Mouse (Mus musculus): ENCODE measurements around the gene Heatr1. TPM values are rescaled to one million over a fixed set of nuclear protein-coding genes. Genes with fewer than 3 reads are reported as not detected.

The Heatr1 gene
- 7.7 TPM in 2 replicates for polyA plus RNA-seq (2015; fragmentation: Nextera tagmentation; extraction: Ambion mirVana)

DNA sequence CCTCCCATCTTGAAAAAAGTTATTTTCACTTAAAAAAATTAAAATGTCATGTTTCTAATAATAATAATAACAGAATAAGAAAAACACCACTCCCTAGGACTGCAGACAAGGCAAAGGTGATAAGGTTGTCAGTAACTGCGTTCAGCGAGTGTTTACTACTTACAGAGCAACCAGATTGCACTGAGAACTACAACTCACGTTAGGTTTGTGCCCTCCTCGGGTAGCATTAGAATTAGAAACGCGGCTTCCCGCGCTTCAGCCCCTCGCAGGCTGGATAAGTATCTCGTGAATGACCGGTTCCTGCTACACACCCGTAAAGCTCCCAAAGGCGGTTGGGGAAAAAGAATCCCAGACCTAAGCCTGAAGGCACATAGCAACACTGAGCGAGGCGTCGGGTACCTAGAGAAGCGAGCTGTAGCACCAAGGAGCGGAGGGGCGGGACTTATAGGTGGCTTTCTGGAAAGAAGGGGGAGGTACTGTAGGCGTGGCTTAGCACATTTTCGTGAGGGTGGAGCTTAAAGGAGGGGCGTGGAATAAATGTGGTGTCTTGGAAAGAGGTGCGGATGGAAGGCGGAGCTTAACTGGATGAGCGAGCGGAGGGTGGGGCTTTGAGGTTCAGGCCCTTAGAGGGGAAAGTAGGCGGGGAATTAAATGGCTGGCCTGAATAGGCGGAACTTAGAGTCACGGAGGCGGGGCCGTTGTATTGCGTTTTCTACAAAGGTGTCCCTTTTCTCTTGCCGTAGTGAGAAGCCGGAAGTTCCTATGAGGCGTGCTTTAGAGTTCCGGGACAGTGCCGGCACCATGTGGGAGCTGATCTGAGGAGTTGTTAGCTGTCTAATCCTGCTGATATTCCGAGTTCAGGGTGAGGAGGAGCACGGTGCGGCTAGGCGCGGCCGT lies at the start of gene Heatr1:
TSS of gene Heatr1 (plus strand) at position 419 of the 897 bp plus-strand sequence.
- Histone ChIP-seq H3K27ac (ENCODE audit: low read length) (peak within 1 kb of the TSS; percentile 20), H3K4me1 (ENCODE audit: insufficient read depth, low read depth, low read length) (no peaks in the 10 kb centered on the region), H3K27me3 (replicated peaks; ENCODE audit: insufficient read depth, low read length) (no peaks in the 10 kb centered on the region), H3K9me3 (ENCODE audit: low read length) (no peaks in the 10 kb centered on the region), H3K4me3 (ENCODE audit: low read depth, low read length) (peak within 1 kb of the TSS; percentile 76), H3K36me3 (ENCODE audit: insufficient read depth, low read length) (peaks cover 7% of the 10 kb centered on the region; the same call in 1 of the 2 replicates), H3K4me2 (replicated peaks; ENCODE audit: low read depth, low read length) (peak within 1 kb of the TSS; percentile 86), H3K9ac (replicated peaks; ENCODE audit: low read depth) (peak within 1 kb of the TSS; percentile 50)
- DNase-seq (ENCODE audit: low spot score) (peak; percentile 100), ATAC-seq (peak; percentile 97)
- WGBS = under 1% methylated on average over 43 of the region's 43 CpGs
- 0 out of 2 replicates have a peak, but pooled peaks have one; percentile 24 for TF ChIP-seq EP300 (IDR thresholded peaks at IDR 0.05)
- TF ChIP-seq CTCF (IDR thresholded peaks at IDR 0.05) = no peak

DNA sequence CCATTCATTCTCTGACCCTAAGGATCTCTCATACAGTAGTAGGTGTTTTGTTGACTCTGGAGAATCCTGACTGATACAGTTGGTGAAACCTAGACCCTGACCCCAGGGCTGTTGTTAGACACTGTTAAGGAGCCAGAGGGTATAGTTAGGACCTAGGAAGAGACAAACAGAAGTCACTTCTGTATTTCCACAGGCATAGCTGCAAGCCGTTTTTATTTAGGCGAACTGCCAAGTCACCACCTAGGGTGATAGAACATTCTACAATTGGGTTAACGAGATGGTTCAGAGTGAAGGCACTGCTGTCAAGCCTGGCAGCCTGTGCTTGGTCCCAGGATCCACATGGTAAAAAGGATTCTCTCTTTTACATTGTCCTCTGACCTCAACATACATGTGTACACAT lies 48.0 kb upstream of the Heatr1 start:
- TF ChIP-seq CTCF (IDR thresholded peaks at IDR 0.05) (no peak), EP300 (IDR thresholded peaks at IDR 0.05) (no peak)
- Histone ChIP-seq H3K9ac (replicated peaks; ENCODE audit: low read depth) (no peak overlapping the region), H3K9me3 (ENCODE audit: low read length) (no peaks in the 10 kb centered on the region), H3K27ac (ENCODE audit: low read length) (no peak overlapping the region), H3K4me1 (ENCODE audit: insufficient read depth, low read depth, low read length) (no peaks in the 10 kb centered on the region), H3K4me2 (replicated peaks; ENCODE audit: low read depth, low read length) (no peak overlapping the region), H3K27me3 (replicated peaks; ENCODE audit: insufficient read depth, low read length) (no peaks in the 10 kb centered on the region), H3K36me3 (ENCODE audit: insufficient read depth, low read length) (no peaks in the 10 kb centered on the region), H3K4me3 (ENCODE audit: low read depth, low read length) (no peak overlapping the region)
- WGBS = 76% methylated on average over 3 of the region's 3 CpGs
- ATAC-seq (no peak), DNase-seq (ENCODE audit: low spot score) (no peak)

DNA sequence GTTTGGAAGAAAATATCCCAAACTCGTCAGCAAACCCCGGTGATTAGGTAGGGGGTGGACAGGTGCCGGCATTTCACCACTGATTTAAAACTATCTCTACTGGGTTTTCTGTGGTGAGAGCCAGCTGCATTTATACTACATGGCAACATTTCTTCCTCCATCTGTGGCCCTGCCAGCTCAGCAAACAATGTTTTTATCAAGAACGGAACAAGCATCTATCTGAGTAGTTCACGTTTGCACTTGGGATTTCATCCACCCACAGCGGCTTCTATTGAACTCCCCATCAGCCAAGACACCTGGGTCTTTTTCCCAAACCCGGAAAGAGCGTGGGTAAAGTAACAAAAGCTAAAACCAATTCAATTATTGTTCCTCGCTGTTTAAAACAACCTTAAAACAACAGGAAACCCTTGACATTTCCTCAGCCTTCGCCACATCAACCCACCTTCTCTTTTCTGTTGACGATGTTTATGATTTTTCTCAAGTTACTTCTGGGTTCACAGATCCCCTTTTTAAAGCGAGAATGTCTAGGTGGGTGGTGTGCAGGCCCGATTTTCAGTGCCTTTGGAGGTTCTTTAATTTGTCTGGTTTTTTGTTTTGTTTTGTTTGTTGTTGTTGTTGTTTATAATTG lies 45.5 kb upstream of the Heatr1 start:
- 56% methylated on average over 13 of the region's 13 CpGs for WGBS
- H3K9ac ChIP-seq (replicated peaks; ENCODE audit: low read depth) = no peak overlapping the region
- no peaks in the 10 kb centered on the region for H3K4me1 ChIP-seq (ENCODE audit: insufficient read depth, low read depth, low read length)
- no peak overlapping the region for H3K4me2 ChIP-seq (replicated peaks; ENCODE audit: low read depth, low read length)
- no peaks in the 10 kb centered on the region for H3K36me3 ChIP-seq (ENCODE audit: insufficient read depth, low read length)
- H3K9me3 ChIP-seq (ENCODE audit: low read length) = no peaks in the 10 kb centered on the region
- TF ChIP-seq EP300 (IDR thresholded peaks at IDR 0.05) = no peak
- TF ChIP-seq CTCF (IDR thresholded peaks at IDR 0.05) = no peak
- DNase-seq (ENCODE audit: low spot score) (no peak), ATAC-seq (no peak)
- H3K4me3 ChIP-seq (ENCODE audit: low read depth, low read length) = no peak overlapping the region
- no peaks in the 10 kb centered on the region for H3K27me3 ChIP-seq (replicated peaks; ENCODE audit: insufficient read depth, low read length)
- no peak overlapping the region for H3K27ac ChIP-seq (ENCODE audit: low read length)

DNA sequence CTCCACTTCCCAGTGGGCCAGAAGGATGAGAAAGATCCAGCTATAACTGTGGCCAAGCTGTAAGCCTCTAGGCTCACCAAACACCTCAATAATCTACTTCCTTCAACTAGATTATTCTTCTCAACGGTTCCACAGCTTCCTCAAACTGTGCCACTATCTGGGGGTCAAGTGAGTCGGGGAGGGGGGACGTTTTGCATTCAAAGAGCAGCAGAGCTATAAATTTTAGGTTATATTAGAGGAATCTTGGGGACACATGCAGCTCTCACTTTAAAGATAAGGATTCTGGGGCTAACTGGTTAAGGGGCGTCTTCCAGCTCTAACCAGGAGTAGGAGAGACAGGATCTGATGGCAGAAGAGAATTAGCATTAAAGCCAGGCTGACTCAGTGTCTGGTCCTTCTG lies 38.6 kb upstream of the Heatr1 start:
- 40% methylated on average over 4 of the region's 4 CpGs for whole genome bisulfite sequencing
- TF ChIP-seq CTCF (IDR thresholded peaks at IDR 0.05) (no peak), EP300 (IDR thresholded peaks at IDR 0.05) (no peak)
- Histone ChIP-seq H3K27ac (ENCODE audit: low read length) (no peak overlapping the region), H3K27me3 (replicated peaks; ENCODE audit: insufficient read depth, low read length) (no peaks in the 10 kb centered on the region), H3K4me1 (ENCODE audit: insufficient read depth, low read depth, low read length) (no peaks in the 10 kb centered on the region), H3K9ac (replicated peaks; ENCODE audit: low read depth) (no peak overlapping the region), H3K4me2 (replicated peaks; ENCODE audit: low read depth, low read length) (no peak overlapping the region), H3K4me3 (ENCODE audit: low read depth, low read length) (no peak overlapping the region), H3K36me3 (ENCODE audit: insufficient read depth, low read length) (no peaks in the 10 kb centered on the region), H3K9me3 (ENCODE audit: low read length) (no peaks in the 10 kb centered on the region)
- DNase-seq (ENCODE audit: low spot score) (no peak), ATAC-seq (no peak)

DNA sequence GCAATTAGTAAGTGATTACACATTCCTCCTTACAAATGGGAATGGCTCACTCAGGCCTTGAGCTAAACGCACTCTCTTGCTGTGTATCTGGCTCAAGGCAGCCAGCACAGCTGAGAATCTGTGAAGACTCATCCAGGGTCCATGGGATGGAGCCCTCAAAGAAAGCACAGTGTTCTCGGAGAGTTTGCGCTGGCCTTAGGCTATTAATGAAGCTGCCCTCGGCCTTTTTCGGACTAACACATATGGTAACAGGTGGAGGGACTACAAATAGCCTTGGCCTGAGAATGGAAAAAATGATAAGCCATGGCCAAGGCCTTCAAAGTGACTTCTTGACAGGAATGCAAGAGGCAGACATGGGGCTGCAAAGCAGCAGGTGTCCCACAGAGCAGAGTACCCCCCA lies 37.3 kb upstream of the Heatr1 start:
- H3K4me3 ChIP-seq (ENCODE audit: low read depth, low read length) = no peak overlapping the region
- no peaks in the 10 kb centered on the region for H3K27me3 ChIP-seq (replicated peaks; ENCODE audit: insufficient read depth, low read length)
- no peak for TF ChIP-seq EP300 (IDR thresholded peaks at IDR 0.05)
- TF ChIP-seq CTCF (IDR thresholded peaks at IDR 0.05) = no peak
- no peak for ATAC-seq
- no peaks in the 10 kb centered on the region for H3K9me3 ChIP-seq (ENCODE audit: low read length)
- DNase-seq (ENCODE audit: low spot score) = no peak
- no peaks in the 10 kb centered on the region for H3K36me3 ChIP-seq (ENCODE audit: insufficient read depth, low read length)
- no peak overlapping the region for H3K27ac ChIP-seq (ENCODE audit: low read length)
- WGBS = 74% methylated on average over 5 of the region's 5 CpGs
- no peak overlapping the region for H3K4me2 ChIP-seq (replicated peaks; ENCODE audit: low read depth, low read length)
- H3K4me1 ChIP-seq (ENCODE audit: insufficient read depth, low read depth, low read length) = no peaks in the 10 kb centered on the region
- no peak overlapping the region for H3K9ac ChIP-seq (replicated peaks; ENCODE audit: low read depth)

DNA sequence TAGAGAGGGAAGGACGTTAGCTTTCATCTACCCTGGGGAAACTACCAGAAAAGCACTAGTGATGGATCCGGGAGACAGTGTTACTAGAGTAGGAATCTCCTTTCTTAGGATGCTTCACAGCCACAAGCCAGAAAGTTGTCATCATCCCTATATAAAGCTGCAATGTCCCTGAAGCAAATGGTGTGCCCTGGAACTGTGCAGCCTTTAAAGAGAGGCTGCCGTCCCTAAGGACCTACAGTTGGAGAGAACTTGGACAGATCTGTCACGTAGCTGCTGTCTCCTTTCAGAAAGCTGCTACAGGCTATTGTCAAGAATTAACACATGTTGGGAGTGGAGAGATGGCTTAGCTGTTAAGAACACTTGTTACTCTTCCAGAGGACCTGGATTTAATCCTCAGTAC lies 33.3 kb upstream of the Heatr1 start:
- no peak overlapping the region for H3K9ac ChIP-seq (replicated peaks; ENCODE audit: low read depth)
- no peaks in the 10 kb centered on the region for H3K36me3 ChIP-seq (ENCODE audit: insufficient read depth, low read length)
- WGBS = 67% methylated on average over 4 of the region's 4 CpGs
- no peaks in the 10 kb centered on the region for H3K4me1 ChIP-seq (ENCODE audit: insufficient read depth, low read depth, low read length)
- H3K4me3 ChIP-seq (ENCODE audit: low read depth, low read length) = no peak overlapping the region
- no peak overlapping the region for H3K4me2 ChIP-seq (replicated peaks; ENCODE audit: low read depth, low read length)
- no peak for ATAC-seq
- H3K27me3 ChIP-seq (replicated peaks; ENCODE audit: insufficient read depth, low read length) = no peaks in the 10 kb centered on the region
- H3K27ac ChIP-seq (ENCODE audit: low read length) = no peak overlapping the region
- H3K9me3 ChIP-seq (ENCODE audit: low read length) = no peaks in the 10 kb centered on the region
- no peak for TF ChIP-seq CTCF (IDR thresholded peaks at IDR 0.05)
- no peak for TF ChIP-seq EP300 (IDR thresholded peaks at IDR 0.05)
- DNase-seq (ENCODE audit: low spot score) = no peak

Measured in lung, postnatal 0 days (tissue).